Mouse (Mus musculus): ENCODE measurements around the gene Zfyve19. TPM values are rescaled to one million over a fixed set of nuclear protein-coding genes. Genes with fewer than 3 reads are reported as not detected.

The Zfyve19 gene
- polyA plus RNA-seq, 1 experiment from 2014 or later, result 46.5 TPM

GRCm38 (mm10) chr2:119240075-119240818 lies 31.8 kb downstream of the Zfyve19 start:
- no peaks in the 10 kb centered on the region for H3K36me3 ChIP-seq
- H3K9ac ChIP-seq, result no peak overlapping the region
- ATAC-seq (ENCODE audit: low FRiP score, low read depth), result no peak
- no peak overlapping the region for H3K4me3 ChIP-seq
- no peak overlapping the region for H3K4me2 ChIP-seq (replicated peaks)
- H3K9me3 ChIP-seq, result no peaks in the 10 kb centered on the region
- H3K4me1 ChIP-seq, result peaks cover 13% of the 10 kb centered on the region
- no peak overlapping the region for H3K27ac ChIP-seq
- peaks cover 51% of the 10 kb centered on the region for H3K27me3 ChIP-seq (replicated peaks)
- WGBS, result 46% methylated on average over 4 of the region's 4 CpGs

- Histone ChIP-seq H3K4me3 (no peak overlapping the region), H3K9ac (no peak overlapping the region), H3K4me2 (replicated peaks) (no peak overlapping the region), H3K27ac (no peak overlapping the region), H3K4me1 (peaks cover 13% of the 10 kb centered on the region), H3K36me3 (no peaks in the 10 kb centered on the region), H3K9me3 (no peaks in the 10 kb centered on the region), H3K27me3 (replicated peaks) (peaks cover 45% of the 10 kb centered on the region)
- no peak for ATAC-seq (ENCODE audit: low FRiP score, low read depth)
- 93% methylated on average over 4 of the region's 4 CpGs for WGBS
These were observed 32.4 kb downstream of the Zfyve19 start for GRCm38 (mm10) chr2:119240819-119241186.

- ATAC-seq (ENCODE audit: low FRiP score, low read depth), result no peak
- Histone ChIP-seq H3K4me1 (peaks cover 5% of the 10 kb centered on the region), H3K9me3 (no peaks in the 10 kb centered on the region), H3K9ac (no peak overlapping the region), H3K36me3 (no peaks in the 10 kb centered on the region), H3K4me3 (no peak overlapping the region), H3K4me2 (replicated peaks) (no peak overlapping the region), H3K27me3 (replicated peaks) (peaks cover 28% of the 10 kb centered on the region), H3K27ac (no peak overlapping the region)
- 87% methylated on average over 9 of the region's 9 CpGs for WGBS
These were observed 34.1 kb downstream of the Zfyve19 start for GRCm38 (mm10) chr2:119242548-119242947.

- no peak for ATAC-seq (ENCODE audit: low FRiP score, low read depth)
- no peak overlapping the region for H3K27ac ChIP-seq
- no peak overlapping the region for H3K4me3 ChIP-seq
- WGBS, result 89% methylated on average over 7 of the region's 7 CpGs
- H3K27me3 ChIP-seq (replicated peaks), result peaks cover 4% of the 10 kb centered on the region; the same call in 1 of the 2 replicates
- H3K9ac ChIP-seq, result no peak overlapping the region
- H3K4me2 ChIP-seq (replicated peaks), result no peak overlapping the region
- no peaks in the 10 kb centered on the region for H3K9me3 ChIP-seq
- no peaks in the 10 kb centered on the region for H3K36me3 ChIP-seq
- no peaks in the 10 kb centered on the region for H3K4me1 ChIP-seq
These were observed 36.8 kb downstream of the Zfyve19 start for GRCm38 (mm10) chr2:119245246-119245645.

GRCm38 (mm10) chr2:119247904-119248303 lies 39.5 kb downstream of the Zfyve19 start:
- no peak overlapping the region for H3K4me3 ChIP-seq
- 0 out of 2 replicates have a peak, but pooled peaks cover 4% of the 10 kb centered on the region for H3K27me3 ChIP-seq (replicated peaks)
- no peak for ATAC-seq (ENCODE audit: low FRiP score, low read depth)
- H3K4me2 ChIP-seq (replicated peaks), result no peak overlapping the region
- 84% methylated on average over 9 of the region's 9 CpGs for WGBS
- no peaks in the 10 kb centered on the region for H3K9me3 ChIP-seq
- no peaks in the 10 kb centered on the region for H3K4me1 ChIP-seq
- no peak overlapping the region for H3K27ac ChIP-seq
- H3K9ac ChIP-seq, result no peak overlapping the region
- H3K36me3 ChIP-seq, result no peaks in the 10 kb centered on the region

GRCm38 (mm10) chr2:119249592-119250061 lies 41.2 kb downstream of the Zfyve19 start:
- no peaks in the 10 kb centered on the region for H3K36me3 ChIP-seq
- no peak overlapping the region for H3K27ac ChIP-seq
- 78% methylated on average over 4 of the region's 4 CpGs for WGBS
- no peak overlapping the region for H3K4me3 ChIP-seq
- no peaks in the 10 kb centered on the region for H3K4me1 ChIP-seq
- ATAC-seq (ENCODE audit: low FRiP score, low read depth), result no peak
- H3K9me3 ChIP-seq, result no peaks in the 10 kb centered on the region
- H3K4me2 ChIP-seq (replicated peaks), result no peak overlapping the region
- 0 out of 2 replicates have a peak, but pooled peaks cover 4% of the 10 kb centered on the region for H3K27me3 ChIP-seq (replicated peaks)
- no peak overlapping the region for H3K9ac ChIP-seq

GRCm38 (mm10) chr2:119250377-119250776 lies 42.0 kb downstream of the Zfyve19 start:
- Histone ChIP-seq H3K4me2 (replicated peaks) (peak overlapping the region; percentile 36; the same call in 1 of the 2 replicates), H3K27me3 (replicated peaks) (0 out of 2 replicates have a peak, but pooled peaks cover 4% of the 10 kb centered on the region), H3K4me1 (no peaks in the 10 kb centered on the region), H3K9me3 (no peaks in the 10 kb centered on the region), H3K4me3 (no peak overlapping the region), H3K27ac (no peak overlapping the region), H3K9ac (no peak overlapping the region), H3K36me3 (no peaks in the 10 kb centered on the region)
- no peak for ATAC-seq (ENCODE audit: low FRiP score, low read depth)
- 61% methylated on average over 5 of the region's 5 CpGs for WGBS

- Histone ChIP-seq H3K36me3 (no peaks in the 10 kb centered on the region), H3K4me3 (no peak overlapping the region), H3K4me1 (no peaks in the 10 kb centered on the region), H3K27me3 (replicated peaks) (0 out of 2 replicates have a peak, but pooled peaks cover 4% of the 10 kb centered on the region), H3K27ac (no peak overlapping the region), H3K9me3 (no peaks in the 10 kb centered on the region), H3K9ac (no peak overlapping the region), H3K4me2 (replicated peaks) (peak overlapping the region; percentile 36; the same call in 1 of the 2 replicates)
- WGBS, result 16% methylated on average over 11 of the region's 11 CpGs
- peak; percentile 65; the same call in 1 of the 2 replicates for ATAC-seq (ENCODE audit: low FRiP score, low read depth)
These were observed 42.5 kb downstream of the Zfyve19 start for GRCm38 (mm10) chr2:119250826-119251478.

GRCm38 (mm10) chr2:119254976-119255375 lies 46.6 kb downstream of the Zfyve19 start:
- Histone ChIP-seq H3K27me3 (replicated peaks) (0 out of 2 replicates have a peak, but pooled peaks cover 3% of the 10 kb centered on the region), H3K9ac (no peak overlapping the region), H3K4me1 (no peaks in the 10 kb centered on the region), H3K4me2 (replicated peaks) (no peak overlapping the region), H3K9me3 (no peaks in the 10 kb centered on the region), H3K4me3 (no peak overlapping the region), H3K27ac (no peak overlapping the region), H3K36me3 (no peaks in the 10 kb centered on the region)
- ATAC-seq (ENCODE audit: low FRiP score, low read depth), result no peak
- 11% methylated on average over 7 of the region's 7 CpGs for WGBS

GRCm38 (mm10) chr2:119260518-119260917 lies 52.1 kb downstream of the Zfyve19 start:
- H3K4me1 ChIP-seq, result no peaks in the 10 kb centered on the region
- no peaks in the 10 kb centered on the region for H3K36me3 ChIP-seq
- no peak overlapping the region for H3K27ac ChIP-seq
- H3K4me2 ChIP-seq (replicated peaks), result no peak overlapping the region
- 68% methylated on average over 1 of the region's 1 CpGs for WGBS
- H3K9ac ChIP-seq, result no peak overlapping the region
- H3K4me3 ChIP-seq, result no peak overlapping the region
- no peak for ATAC-seq (ENCODE audit: low FRiP score, low read depth)
- H3K27me3 ChIP-seq (replicated peaks), result no peaks in the 10 kb centered on the region
- H3K9me3 ChIP-seq, result no peaks in the 10 kb centered on the region

GRCm38 (mm10) chr2:119261326-119261725 lies 52.9 kb downstream of the Zfyve19 start:
- Histone ChIP-seq H3K4me1 (no peaks in the 10 kb centered on the region), H3K9me3 (no peaks in the 10 kb centered on the region), H3K4me3 (no peak overlapping the region), H3K27ac (no peak overlapping the region), H3K27me3 (replicated peaks) (no peaks in the 10 kb centered on the region), H3K9ac (no peak overlapping the region), H3K36me3 (no peaks in the 10 kb centered on the region), H3K4me2 (replicated peaks) (no peak overlapping the region)
- no peak for ATAC-seq (ENCODE audit: low FRiP score, low read depth)
- WGBS, result 73% methylated on average over 2 of the region's 2 CpGs

GRCm38 (mm10) chr2:119262978-119263377 lies 54.6 kb downstream of the Zfyve19 start:
- Histone ChIP-seq H3K9me3 (no peaks in the 10 kb centered on the region), H3K4me1 (no peaks in the 10 kb centered on the region), H3K27ac (no peak overlapping the region), H3K36me3 (no peaks in the 10 kb centered on the region), H3K9ac (no peak overlapping the region), H3K4me2 (replicated peaks) (no peak overlapping the region), H3K4me3 (no peak overlapping the region), H3K27me3 (replicated peaks) (no peaks in the 10 kb centered on the region; the same call in 1 of the 2 replicates)
- ATAC-seq (ENCODE audit: low FRiP score, low read depth), result no peak
- WGBS, result 47% methylated on average over 8 of the region's 8 CpGs

Measured in neural tube, embryonic 12.5 days (tissue).